In genomic region chr10:80854913-80855748, GRCm38 (mm10) we compare ENCODE assay signal across 8 mouse cellular contexts. TPM values are rescaled to one million over a fixed set of nuclear protein-coding genes. Genes with fewer than 3 reads are reported as not detected.
DNase-seq lines count a peak whose midpoint lies in the region; ATAC-seq lines count a peak whose summit lies in the region.

Lsm7 (minus strand) TSS chr10:80855209.
Sppl2b (plus strand) TSS chr10:80855275.

- H3K4me3 ChIP-seq in brown adipose tissue, adult 24 weeks (ENCODE audit: insufficient read depth, low read depth, low read length) = peak within 1 kb of the TSS; percentile 62
- peak within 1 kb of the TSS; percentile 92 to 99 for H3K4me3 ChIP-seq in heart, embryonic 14.5 days (ENCODE audit: control insufficient read depth in 1 of 2, insufficient read depth in 1 of 2, low read depth in 1 of 2, low read length in 2 of 2)
- peak within 1 kb of the TSS; percentile 99 for H3K4me3 ChIP-seq in liver, embryonic 13.5 days (replicated peaks)
- peak within 1 kb of the TSS; percentile 90 for H3K4me3 ChIP-seq in stomach, embryonic 16.5 days (replicated peaks; ENCODE audit: low read length)

- under 1% methylated on average over 79 of the region's 81 CpGs for WGBS in heart, embryonic 14.5 days
- under 1% methylated on average over 81 of the region's 81 CpGs for WGBS in liver, embryonic 13.5 days (ENCODE audit: insufficient replicate concordance)
- under 1% methylated on average over 81 of the region's 81 CpGs for WGBS in stomach, embryonic 16.5 days

- peak within 1 kb of the TSS; percentile 100 for H3K4me2 ChIP-seq in heart, embryonic 14.5 days (ENCODE audit: low read length)
- H3K4me2 ChIP-seq in liver, embryonic 13.5 days = peak within 1 kb of the TSS; percentile 96
- peak within 1 kb of the TSS; percentile 98 for H3K4me2 ChIP-seq in stomach, embryonic 16.5 days (ENCODE audit: low read depth, low read length)

- H3K9me3 ChIP-seq in heart, embryonic 14.5 days (ENCODE audit: control insufficient read depth, low read length) = no peaks in the 10 kb centered on the region
- H3K9me3 ChIP-seq in liver, embryonic 13.5 days (replicated peaks) = no peaks in the 10 kb centered on the region
- no peaks in the 10 kb centered on the region for H3K9me3 ChIP-seq in stomach, embryonic 16.5 days (replicated peaks; ENCODE audit: control insufficient read depth, low read length)

- H3K36me3 ChIP-seq in heart, embryonic 14.5 days (ENCODE audit: control insufficient read depth, insufficient read depth, low read length) = peaks cover 30% of the 10 kb centered on the region
- peaks cover 41% of the 10 kb centered on the region for H3K36me3 ChIP-seq in liver, embryonic 13.5 days
- peaks cover 5% of the 10 kb centered on the region; the same call in 1 of the 2 replicates for H3K36me3 ChIP-seq in stomach, embryonic 16.5 days (ENCODE audit: control insufficient read depth, insufficient read depth, low read length)

- H3K27me3 ChIP-seq in heart, embryonic 14.5 days (ENCODE audit: control insufficient read depth, insufficient read depth, low read length) = no peaks in the 10 kb centered on the region
- H3K27me3 ChIP-seq in liver, embryonic 13.5 days = no peaks in the 10 kb centered on the region
- H3K27me3 ChIP-seq in stomach, embryonic 16.5 days (ENCODE audit: control insufficient read depth, insufficient read depth, low read length) = no peaks in the 10 kb centered on the region

- peaks cover 6% of the 10 kb centered on the region for H3K4me1 ChIP-seq in brown adipose tissue, adult 24 weeks (ENCODE audit: control insufficient read depth, insufficient read depth, insufficient read length, low read length)
- H3K4me1 ChIP-seq in heart, embryonic 14.5 days (ENCODE audit: control insufficient read depth in 2 of 2, insufficient read depth in 2 of 2, low read length in 2 of 2) = peaks cover 10 to 23% of the 10 kb centered on the region in 2 experiments
- H3K4me1 ChIP-seq in liver, embryonic 13.5 days (replicated peaks) = peaks cover 82% of the 10 kb centered on the region
- H3K4me1 ChIP-seq in stomach, embryonic 16.5 days (ENCODE audit: control insufficient read depth, insufficient read depth, low read length) = peaks cover 34% of the 10 kb centered on the region

- 0 out of 2 replicates have a peak within 1 kb of the TSS, but pooled peaks have one; percentile 6 for H3K27ac ChIP-seq in brown adipose tissue, adult 24 weeks (replicated peaks; ENCODE audit: low read depth, low read length)
- H3K27ac ChIP-seq in heart, embryonic 14.5 days (replicated peaks in 1 of 2; ENCODE audit: control insufficient read depth in 1 of 2, insufficient read depth in 1 of 2, low read depth in 2 of 2, low read length in 2 of 2) = peak within 1 kb of the TSS in 1 of 2 experiments; percentile 68; a peak in 3 of 4 replicates
- peak within 1 kb of the TSS; percentile 100 for H3K27ac ChIP-seq in liver, embryonic 13.5 days
- peak within 1 kb of the TSS; percentile 5; the same call in 1 of the 2 replicates for H3K27ac ChIP-seq in stomach, embryonic 16.5 days (ENCODE audit: low read length)

- H3K9ac ChIP-seq in heart, embryonic 14.5 days (ENCODE audit: low read length) = peak within 1 kb of the TSS; percentile 91
- H3K9ac ChIP-seq in liver, embryonic 13.5 days = peak within 1 kb of the TSS; percentile 100
- peak within 1 kb of the TSS; percentile 93 for H3K9ac ChIP-seq in stomach, embryonic 16.5 days (ENCODE audit: low read length)

- ATAC-seq in heart, embryonic 14.5 days (ENCODE audit: insufficient number of reproducible peaks, insufficient read depth, low FRiP score, low read depth) = peak; percentile 76
- ATAC-seq in liver, embryonic 13.5 days (ENCODE audit: low read depth) = peak; percentile 15
- peak; percentile 86 for ATAC-seq in stomach, embryonic 16.5 days (ENCODE audit: insufficient read depth, low FRiP score)

- DNase-seq in CD4-positive, CD25-positive, alpha-beta regulatory T cell, adult 2 months (ENCODE audit: low read depth, low spot score) = peak; percentile 98
- peak; percentile 90 for DNase-seq in fibroblast of lung, adult 2 months (ENCODE audit: low read depth)
- DNase-seq in kidney, postnatal 14 days = peak; percentile 98
- peak; percentile 97 for DNase-seq in liver, embryonic 13.5 days
- peak; percentile 98 for DNase-seq in neural tube, embryonic 10.5 days (ENCODE audit: extremely low spot score, low spot score)

RNA-seq across cellular contexts. Expression of gene Lsm7, which starts in this region (rescaled TPM):
- 55.6 and 61.3 TPM in 2 replicates for polyA plus RNA-seq in brown adipose tissue, adult 24 weeks (2012; ENCODE audit: insufficient read depth, insufficient read length, missing spikeins)
- 200 and 230 TPM in 2 replicates for polyA plus RNA-seq in heart, embryonic 14.5 days (2014; fragmentation: Nextera tagmentation; extraction: Ambion mirVana)
- polyA plus RNA-seq in liver, embryonic 13.5 days (2015; fragmentation: Nextera tagmentation; extraction: Ambion mirVana) = 192 and 208 TPM in 2 replicates
- polyA plus RNA-seq in stomach, embryonic 16.5 days (2015; fragmentation: Nextera tagmentation; extraction: Ambion mirVana) = 192 and 210 TPM in 2 replicates

RNA-seq across cellular contexts. Expression of gene Sppl2b, which starts in this region (rescaled TPM):
- 8.7 and 14.0 TPM in 2 replicates for polyA plus RNA-seq in brown adipose tissue, adult 24 weeks (2012; ENCODE audit: insufficient read depth, insufficient read length, missing spikeins)
- polyA plus RNA-seq in heart, embryonic 14.5 days (2014; fragmentation: Nextera tagmentation; extraction: Ambion mirVana) = 21.3 and 23.7 TPM in 2 replicates
- polyA plus RNA-seq in liver, embryonic 13.5 days (2015; fragmentation: Nextera tagmentation; extraction: Ambion mirVana) = 56.8 and 58.9 TPM in 2 replicates
- polyA plus RNA-seq in stomach, embryonic 16.5 days (2015; fragmentation: Nextera tagmentation; extraction: Ambion mirVana) = 40.0 and 42.7 TPM in 2 replicates

Comparison
In these comparisons a context has a peak if more than half of its experiments do, and no peak if none do; other contexts are left out.
1. ATAC-seq: peak in every context shown above with its lines; median percentile 86 in stomach, embryonic 16.5 days; 76 in heart, embryonic 14.5 days; 15 in liver, embryonic 13.5 days.